Mouse (Mus musculus) midbrain, embryonic 10.5 days (tissue): Measurements from ENCODE around the gene Plekhm3. TPM values are rescaled to one million over a fixed set of nuclear protein-coding genes. Genes with fewer than 3 reads are reported as not detected.

ENCODE experiments used
- DNase-seq: peaks from one replicate; pipeline ENCODE4 v3.0.0-alpha.2; 2017; ENCODE audit warnings: low spot score
- H3K27ac ChIP-seq: fragments of 300-500 bp; sonication (generic); replicated peaks from 2 replicates; pipeline ENCODE4 v1.5.1; 2016; ENCODE audit warnings: mild to moderate bottlenecking
- H3K27me3 ChIP-seq: fragments of 300-500 bp; sonication (generic); 2 replicates; pipeline ENCODE4 v1.6.1; 2016; ENCODE audit warnings: low read depth, mild to moderate bottlenecking; ENCODE audit not compliant: poor library complexity, severe bottlenecking
- H3K36me3 ChIP-seq: fragments of 300-500 bp; sonication (generic); 2 replicates; pipeline ENCODE4 v1.6.1; 2016; ENCODE audit warnings: mild to moderate bottlenecking, moderate library complexity
- H3K4me1 ChIP-seq: fragments of 300-500 bp; sonication (generic); 2 replicates; pipeline ENCODE4 v1.6.1; 2016
- H3K4me3 ChIP-seq: fragments of 300-500 bp; sonication (generic); 2 replicates; pipeline ENCODE4 v1.5.1; 2016; ENCODE audit warnings: mild to moderate bottlenecking, moderate library complexity
- H3K9me3 ChIP-seq: fragments of 300-500 bp; sonication (generic); replicated peaks from 2 replicates; pipeline ENCODE4 v1.6.1; 2016; ENCODE audit warnings: mild to moderate bottlenecking
- WGBS: fragments of 180-500 bp; shearing (Covaris S2); methylation state at CpG from one replicate; pipeline ENCODE4 v1.1.7; 2016; 5-methylcytosine and 5-hydroxymethylcytosine counted together
- polyA plus RNA-seq: library from polyadenylated mRNA; unstranded; fragments of >200 nt; fragmentation: Nextera tagmentation; extraction: Ambion mirVana; gene quantifications from 2 replicates; pipeline ENCODE4 v1.2.1, GENCODE M21; 2016

Plekhm3 gene
- polyA plus RNA-seq, 1 experiment from 2014 or later: 7.6 TPM

DNA sequence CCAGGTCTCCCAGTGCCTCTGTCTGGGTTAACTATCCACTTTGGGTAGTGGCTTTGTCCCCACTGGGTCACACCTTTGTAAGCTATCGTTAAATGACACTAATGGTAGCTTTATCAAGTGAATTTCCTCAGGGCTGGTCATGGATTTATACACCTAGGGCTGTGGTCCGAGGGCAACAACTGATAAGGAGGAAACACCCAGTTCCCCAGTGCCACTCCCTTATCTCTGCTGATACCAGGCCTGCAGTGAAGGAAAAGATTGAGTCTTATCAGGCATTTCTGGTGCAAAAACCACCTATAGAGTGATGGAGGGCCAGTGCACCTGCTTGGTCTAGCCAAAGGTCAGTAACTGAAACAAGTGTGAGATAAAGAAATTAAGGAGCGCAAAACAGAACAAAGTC, 159.0 kb downstream of the Plekhm3 start:
- Histone ChIP-seq H3K4me1 (no peaks in the 10 kb centered on the region), H3K4me3 (no peak overlapping the region), H3K27me3 (no peaks in the 10 kb centered on the region), H3K27ac (no peak overlapping the region), H3K36me3 (peaks cover 11% of the 10 kb centered on the region), H3K9me3 (no peaks in the 10 kb centered on the region)
- no peak for DNase-seq
- 86% methylated on average over 3 of the region's 3 CpGs for WGBS

GRCm38 (mm10) chr1:64796867-64797582, 159.6 kb downstream of the Plekhm3 start:
- H3K4me1 ChIP-seq: peaks cover 1% of the 10 kb centered on the region; the same call in 1 of the 2 replicates
- peaks cover 11% of the 10 kb centered on the region for H3K36me3 ChIP-seq
- no peak overlapping the region for H3K27ac ChIP-seq
- 86% methylated on average over 6 of the region's 6 CpGs for WGBS
- no peaks in the 10 kb centered on the region for H3K27me3 ChIP-seq
- no peak for DNase-seq
- no peak overlapping the region for H3K4me3 ChIP-seq
- no peaks in the 10 kb centered on the region for H3K9me3 ChIP-seq

- Histone ChIP-seq H3K4me3 (no peak overlapping the region), H3K36me3 (peaks cover 11% of the 10 kb centered on the region), H3K9me3 (no peaks in the 10 kb centered on the region), H3K4me1 (peaks cover 10% of the 10 kb centered on the region; the same call in 1 of the 2 replicates), H3K27ac (no peak overlapping the region; the same call in 1 of the 2 replicates), H3K27me3 (no peaks in the 10 kb centered on the region)
- DNase-seq: no peak
- 87% methylated on average over 8 of the region's 8 CpGs for WGBS
Measured at GRCm38 (mm10) chr1:64795284-64796040, 161.2 kb downstream of the Plekhm3 start.

- Histone ChIP-seq H3K4me3 (no peak overlapping the region), H3K9me3 (no peaks in the 10 kb centered on the region), H3K27ac (no peak overlapping the region), H3K4me1 (peaks cover 10% of the 10 kb centered on the region; the same call in 1 of the 2 replicates), H3K27me3 (no peaks in the 10 kb centered on the region), H3K36me3 (peaks cover 11% of the 10 kb centered on the region)
- no peak for DNase-seq
- WGBS: 92% methylated on average over 11 of the region's 11 CpGs
Measured at GRCm38 (mm10) chr1:64794096-64794495, 162.5 kb downstream of the Plekhm3 start.

DNA sequence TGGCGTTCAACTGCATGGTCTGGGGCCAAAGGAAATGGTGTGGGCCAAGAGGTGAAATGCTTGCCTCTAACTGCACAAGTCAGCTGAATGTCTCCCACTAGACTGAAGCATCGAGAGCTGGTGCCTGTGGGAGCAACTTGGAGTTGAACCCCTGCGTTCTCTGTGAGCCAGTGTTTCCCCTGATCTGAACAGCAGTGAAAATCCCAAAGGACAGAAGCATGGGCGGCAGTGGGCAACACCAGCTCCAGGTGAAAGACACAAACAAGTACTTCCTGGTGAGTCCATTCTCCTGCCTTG, 163.4 kb downstream of the Plekhm3 start:
- WGBS: 96% methylated on average over 4 of the region's 4 CpGs
- H3K36me3 ChIP-seq: peaks cover 11% of the 10 kb centered on the region
- H3K27ac ChIP-seq: no peak overlapping the region
- no peaks in the 10 kb centered on the region for H3K27me3 ChIP-seq
- no peak for DNase-seq
- H3K4me1 ChIP-seq: peaks cover 10% of the 10 kb centered on the region; the same call in 1 of the 2 replicates
- H3K4me3 ChIP-seq: no peak overlapping the region
- H3K9me3 ChIP-seq: no peaks in the 10 kb centered on the region

DNA sequence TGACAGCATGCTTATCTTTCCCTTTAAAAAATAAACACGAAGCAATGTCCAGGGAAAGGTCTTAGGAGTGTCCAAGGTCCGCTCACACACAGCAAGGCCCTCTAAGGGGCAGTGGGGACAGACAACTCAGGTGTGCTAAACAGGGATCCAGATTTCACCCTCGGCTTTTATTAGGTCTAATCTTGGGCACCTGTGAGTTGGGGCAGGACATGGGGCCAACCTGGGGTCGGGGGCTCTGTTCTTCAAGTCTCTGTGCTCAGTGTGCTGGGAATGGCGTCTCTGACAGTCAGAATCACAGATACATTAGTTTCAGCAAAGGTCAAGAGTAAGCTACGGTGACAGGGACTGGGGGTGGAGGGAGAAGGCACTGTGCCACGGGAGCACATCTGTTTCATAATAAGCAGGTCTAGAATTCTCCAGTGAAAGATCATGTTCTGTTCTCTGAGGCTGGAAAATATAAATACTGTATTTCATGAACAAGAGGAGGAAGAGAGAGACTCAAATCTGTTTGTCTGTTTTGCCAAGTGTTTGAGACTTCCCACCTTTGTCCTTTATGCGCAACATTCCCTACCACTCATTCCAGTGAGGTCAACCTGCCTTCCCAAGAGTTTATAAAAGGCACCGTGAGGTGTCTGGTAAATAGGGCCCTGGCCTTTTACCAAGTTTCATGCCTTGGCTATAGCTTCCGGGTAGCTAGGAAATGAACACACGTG, 163.9 kb downstream of the Plekhm3 start:
- peaks cover 10% of the 10 kb centered on the region; the same call in 1 of the 2 replicates for H3K4me1 ChIP-seq
- DNase-seq: no peak
- peaks cover 11% of the 10 kb centered on the region for H3K36me3 ChIP-seq
- H3K9me3 ChIP-seq: no peaks in the 10 kb centered on the region
- no peak overlapping the region for H3K27ac ChIP-seq
- no peaks in the 10 kb centered on the region for H3K27me3 ChIP-seq
- H3K4me3 ChIP-seq: no peak overlapping the region
- 87% methylated on average over 11 of the region's 11 CpGs for WGBS

GRCm38 (mm10) chr1:64791826-64792225, 164.8 kb downstream of the Plekhm3 start:
- DNase-seq: no peak
- Histone ChIP-seq H3K27me3 (no peaks in the 10 kb centered on the region), H3K9me3 (no peaks in the 10 kb centered on the region), H3K4me1 (peaks cover 10% of the 10 kb centered on the region; the same call in 1 of the 2 replicates), H3K36me3 (peaks cover 11% of the 10 kb centered on the region), H3K27ac (no peak overlapping the region), H3K4me3 (no peak overlapping the region)
- WGBS: 72% methylated on average over 6 of the region's 6 CpGs

GRCm38 (mm10) chr1:64790806-64791790, 165.5 kb downstream of the Plekhm3 start:
- H3K27ac ChIP-seq: no peak overlapping the region
- H3K36me3 ChIP-seq: peaks cover 11% of the 10 kb centered on the region
- 72% methylated on average over 9 of the region's 9 CpGs for WGBS
- H3K4me1 ChIP-seq: peaks cover 10% of the 10 kb centered on the region; the same call in 1 of the 2 replicates
- H3K27me3 ChIP-seq: no peaks in the 10 kb centered on the region
- no peaks in the 10 kb centered on the region for H3K9me3 ChIP-seq
- H3K4me3 ChIP-seq: no peak overlapping the region
- no peak for DNase-seq

- H3K36me3 ChIP-seq: no peaks in the 10 kb centered on the region
- no peak overlapping the region for H3K4me3 ChIP-seq
- H3K9me3 ChIP-seq: no peaks in the 10 kb centered on the region
- H3K4me1 ChIP-seq: peaks cover 10% of the 10 kb centered on the region; the same call in 1 of the 2 replicates
- WGBS: 89% methylated on average over 6 of the region's 6 CpGs
- H3K27me3 ChIP-seq: no peaks in the 10 kb centered on the region
- H3K27ac ChIP-seq: no peak overlapping the region
- DNase-seq: no peak
Measured at GRCm38 (mm10) chr1:64787701-64788515, 168.7 kb downstream of the Plekhm3 start.

- H3K27ac ChIP-seq: peak overlapping the region; percentile 34
- H3K4me1 ChIP-seq: peaks cover 16% of the 10 kb centered on the region
- H3K36me3 ChIP-seq: no peaks in the 10 kb centered on the region
- H3K4me3 ChIP-seq: peak overlapping the region; percentile 12; the same call in 1 of the 2 replicates
- peaks cover 23% of the 10 kb centered on the region for H3K27me3 ChIP-seq
- peak; percentile 20 for DNase-seq
- H3K9me3 ChIP-seq: no peaks in the 10 kb centered on the region
- WGBS: 36% methylated on average over 12 of the region's 12 CpGs
Measured at GRCm38 (mm10) chr1:64779863-64780262, 176.8 kb downstream of the Plekhm3 start.

DNA sequence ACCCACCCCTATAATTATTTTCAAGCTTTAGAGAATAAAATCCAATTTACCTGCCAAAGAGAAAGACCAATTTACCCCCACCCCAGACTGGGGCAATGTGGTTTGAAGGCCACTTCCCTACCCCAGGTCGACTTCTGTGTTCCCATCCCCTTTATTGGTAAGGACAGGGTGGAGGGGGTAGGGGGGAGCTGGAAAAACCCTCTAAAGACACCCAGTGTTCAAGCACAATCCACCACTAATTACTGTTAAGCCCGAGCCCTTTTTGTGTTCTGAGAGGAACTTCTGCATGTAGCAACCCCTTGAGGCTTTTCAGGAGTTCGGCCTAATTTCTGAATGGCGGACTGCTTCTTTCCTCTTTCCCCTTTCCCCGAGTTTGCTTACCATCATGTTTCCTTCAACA, 177.2 kb downstream of the Plekhm3 start:
- no peaks in the 10 kb centered on the region for H3K36me3 ChIP-seq
- 27% methylated on average over 5 of the region's 5 CpGs for WGBS
- H3K27me3 ChIP-seq: peaks cover 23% of the 10 kb centered on the region
- peak overlapping the region; percentile 34; the same call in 1 of the 2 replicates for H3K27ac ChIP-seq
- 0 out of 2 replicates have a peak overlapping the region, but pooled peaks have one; percentile 12 for H3K4me3 ChIP-seq
- H3K4me1 ChIP-seq: peaks cover 16% of the 10 kb centered on the region
- no peak for DNase-seq
- no peaks in the 10 kb centered on the region for H3K9me3 ChIP-seq
